ENCODE assay signal across 18 mouse cellular contexts in the genomic region with DNA sequence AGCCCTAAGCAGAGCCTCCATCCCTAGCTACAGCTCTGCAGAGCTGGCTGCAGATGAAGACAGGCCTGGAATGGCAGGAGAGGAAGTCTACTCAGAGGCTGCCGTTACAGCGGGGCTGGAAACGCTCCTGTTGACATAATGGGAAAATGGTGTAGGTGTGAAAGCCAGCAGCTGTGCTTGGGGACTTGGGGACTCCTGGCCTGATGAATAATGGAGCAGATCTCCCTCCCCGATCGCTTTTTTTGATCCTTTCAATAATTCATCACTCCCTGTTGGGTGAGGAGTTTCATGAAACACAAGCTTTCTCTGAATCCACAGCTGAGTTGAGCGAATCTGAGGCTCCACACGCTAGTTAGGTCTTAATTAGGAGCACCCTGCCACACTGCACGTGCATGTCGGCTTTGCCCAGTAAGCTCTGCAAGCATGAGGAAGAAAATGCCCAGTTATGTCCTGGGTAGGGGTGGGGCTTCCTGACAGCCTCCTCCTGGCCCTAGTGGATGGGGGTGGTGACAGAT. TPM values are rescaled to one million over a fixed set of nuclear protein-coding genes. Genes with fewer than 3 reads are reported as not detected.
DNase-seq lines count a peak whose midpoint lies in the region; ATAC-seq lines count a peak whose summit lies in the region.
"Had no signal": no experiment of that assay in that cellular context is flagged by ENCODE, and none has a peak within 500 bp of the region (broad histone marks: within the 10 kb centered on the region; RNA-seq: fewer than 3 reads in every experiment).

No protein-coding gene starts in this region.

- peak; percentile 57; the same call in 1 of the 2 replicates for ATAC-seq in forebrain, embryonic 12.5 days (ENCODE audit: low FRiP score)
- ATAC-seq in midbrain, embryonic 11.5 days (ENCODE audit: low FRiP score), result 0 out of 2 replicates have a peak, but pooled peaks have one; percentile 28

- H3K9ac ChIP-seq in forebrain, embryonic 12.5 days, result no peak overlapping the region; the same call in 1 of the 2 replicates
- no peak overlapping the region for H3K9ac ChIP-seq in midbrain, embryonic 11.5 days (ENCODE audit: low read length)
- H3K9ac ChIP-seq: embryonic facial prominence, embryonic 12.5 days; kidney, embryonic 15.5 days; limb, embryonic 15.5 days had no signal

- no peak overlapping the region for H3K4me3 ChIP-seq in forebrain, embryonic 12.5 days (replicated peaks)
- no peak overlapping the region for H3K4me3 ChIP-seq in forebrain, embryonic 10.5 days
- H3K4me3 ChIP-seq in midbrain, embryonic 11.5 days (ENCODE audit: low read depth, low read length), result no peak overlapping the region
- no peak overlapping the region for H3K4me3 ChIP-seq in midbrain, embryonic 10.5 days
- H3K4me3 ChIP-seq in limb, embryonic 10.5 days, result no peak overlapping the region
- H3K4me3 ChIP-seq: embryonic facial prominence, embryonic 12.5 days; kidney, embryonic 15.5 days; left cerebral cortex, adult 2 months; limb, embryonic 15.5 days; megakaryocyte, embryonic 14.5 days had no signal

- peaks cover 43% of the 10 kb centered on the region for H3K27me3 ChIP-seq in forebrain, embryonic 12.5 days
- H3K27me3 ChIP-seq in forebrain, embryonic 10.5 days (ENCODE audit: poor library complexity, severe bottlenecking), result peaks cover 42% of the 10 kb centered on the region
- H3K27me3 ChIP-seq in midbrain, embryonic 11.5 days (ENCODE audit: control insufficient read depth, insufficient read depth, low read length), result peaks cover 7% of the 10 kb centered on the region
- peaks cover 37% of the 10 kb centered on the region for H3K27me3 ChIP-seq in midbrain, embryonic 10.5 days (ENCODE audit: low read depth, poor library complexity, severe bottlenecking)
- H3K27me3 ChIP-seq in limb, embryonic 10.5 days (ENCODE audit: low read depth, poor library complexity, severe bottlenecking), result peaks cover 35% of the 10 kb centered on the region

- peaks cover 28% of the 10 kb centered on the region for H3K4me1 ChIP-seq in forebrain, embryonic 12.5 days
- peaks cover 10% of the 10 kb centered on the region for H3K4me1 ChIP-seq in forebrain, embryonic 10.5 days
- H3K4me1 ChIP-seq in midbrain, embryonic 11.5 days (ENCODE audit: control insufficient read depth, insufficient read depth, low read length), result peaks cover 5% of the 10 kb centered on the region
- H3K4me1 ChIP-seq in midbrain, embryonic 10.5 days, result peaks cover 27% of the 10 kb centered on the region
- peaks cover 11% of the 10 kb centered on the region for H3K4me1 ChIP-seq in limb, embryonic 10.5 days

- H3K27ac ChIP-seq in forebrain, embryonic 12.5 days, result peak overlapping the region; percentile 78
- H3K27ac ChIP-seq in forebrain, embryonic 10.5 days, result no peak overlapping the region
- no peak overlapping the region; the same call in 1 of the 2 replicates for H3K27ac ChIP-seq in midbrain, embryonic 11.5 days (ENCODE audit: low read depth, low read length)
- no peak overlapping the region for H3K27ac ChIP-seq in midbrain, embryonic 10.5 days (replicated peaks)
- H3K27ac ChIP-seq in limb, embryonic 10.5 days, result no peak overlapping the region
- H3K27ac ChIP-seq: embryonic facial prominence, embryonic 12.5 days; kidney, embryonic 15.5 days; left cerebral cortex, adult 2 months; limb, embryonic 15.5 days; stomach, postnatal 0 days had no signal

- DNase-seq in forebrain, embryonic 10.5 days (ENCODE audit: extremely low spot score, low spot score), result no peak
- DNase-seq in midbrain, embryonic 11.5 days (ENCODE audit: low spot score, missing footprints), result no peak
- no peak for DNase-seq in midbrain, embryonic 10.5 days (ENCODE audit: low spot score)
- DNase-seq in limb, embryonic 10.5 days (ENCODE audit: low spot score), result peak; percentile 18
- DNase-seq in retina, postnatal 1 day, result peak; percentile 53
- DNase-seq in kidney, postnatal 10 days, result no peak
- DNase-seq in thymus, postnatal 25 days, result no peak
- DNase-seq: adrenal gland, adult 8-10 months; cerebellum, postnatal 10 days; lung, adult 2 months; spleen, adult 18-20 months had no signal

- 55% methylated on average over 9 of the region's 9 CpGs for WGBS in forebrain, embryonic 12.5 days
- WGBS in forebrain, embryonic 10.5 days, result 80% methylated on average over 9 of the region's 9 CpGs
- WGBS in midbrain, embryonic 11.5 days, result 59% methylated on average over 9 of the region's 9 CpGs
- WGBS in midbrain, embryonic 10.5 days, result 74% methylated on average over 9 of the region's 9 CpGs
- WGBS in limb, embryonic 10.5 days, result 76% methylated on average over 9 of the region's 9 CpGs

- no peaks in the 10 kb centered on the region for H3K36me3 ChIP-seq in forebrain, embryonic 12.5 days (replicated peaks)
- no peaks in the 10 kb centered on the region for H3K36me3 ChIP-seq in forebrain, embryonic 10.5 days (replicated peaks)
- no peaks in the 10 kb centered on the region for H3K36me3 ChIP-seq in midbrain, embryonic 11.5 days (ENCODE audit: control insufficient read depth, insufficient read depth, low read length)
- no peaks in the 10 kb centered on the region for H3K36me3 ChIP-seq in midbrain, embryonic 10.5 days
- H3K36me3 ChIP-seq in limb, embryonic 10.5 days, result no peaks in the 10 kb centered on the region
- H3K36me3 ChIP-seq: embryonic facial prominence, embryonic 12.5 days; kidney, embryonic 15.5 days; limb, embryonic 15.5 days had no signal

- no peaks in the 10 kb centered on the region for H3K9me3 ChIP-seq in forebrain, embryonic 12.5 days
- no peaks in the 10 kb centered on the region for H3K9me3 ChIP-seq in forebrain, embryonic 10.5 days
- no peaks in the 10 kb centered on the region for H3K9me3 ChIP-seq in midbrain, embryonic 11.5 days (ENCODE audit: control insufficient read depth, low read length)
- H3K9me3 ChIP-seq in midbrain, embryonic 10.5 days (replicated peaks), result no peaks in the 10 kb centered on the region
- no peaks in the 10 kb centered on the region for H3K9me3 ChIP-seq in limb, embryonic 10.5 days (replicated peaks)
- H3K9me3 ChIP-seq: embryonic facial prominence, embryonic 12.5 days; kidney, embryonic 15.5 days; limb, embryonic 15.5 days; megakaryocyte, embryonic 14.5 days had no signal

- H3K4me2 ChIP-seq in forebrain, embryonic 12.5 days, result no peak overlapping the region
- no peak overlapping the region for H3K4me2 ChIP-seq in midbrain, embryonic 11.5 days
- H3K4me2 ChIP-seq: embryonic facial prominence, embryonic 12.5 days; kidney, embryonic 15.5 days; limb, embryonic 15.5 days had no signal

RNA-seq across cellular contexts. Expression of a gene that starts 2.9 kb away (rescaled TPM):
- polyA plus RNA-seq in forebrain, embryonic 12.5 days (2016; fragmentation: Nextera tagmentation; extraction: Ambion mirVana), result 1.0 and 1.3 TPM in 2 replicates
- polyA plus RNA-seq in forebrain, embryonic 10.5 days (2016; fragmentation: Nextera tagmentation; extraction: Ambion mirVana), result 0.33 and 0.65 TPM in 2 replicates
- 1.0 and 1.3 TPM in 2 replicates for polyA plus RNA-seq in midbrain, embryonic 11.5 days (2014; fragmentation: Nextera tagmentation; extraction: Ambion mirVana)
- polyA plus RNA-seq in midbrain, embryonic 10.5 days (2016; fragmentation: Nextera tagmentation; extraction: Ambion mirVana), result 1.2 and 1.7 TPM in 2 replicates
- polyA plus RNA-seq in limb, embryonic 10.5 days (2016; fragmentation: Nextera tagmentation; extraction: Ambion mirVana), result 0.05 TPM in 2 replicates

Comparison
In these comparisons a context has a peak if more than half of its experiments do, and no peak if none do; other contexts are left out.
1. DNase-seq: peak in limb, embryonic 10.5 days (single experiment) and retina, postnatal 1 day (single experiment); none in forebrain, embryonic 10.5 days (single experiment), midbrain, embryonic 11.5 days (single experiment), midbrain, embryonic 10.5 days (single experiment), kidney, postnatal 10 days (single experiment) and thymus, postnatal 25 days (single experiment).